Comparison of ENCODE assay signal across 10 mouse cellular contexts in the genomic region with DNA sequence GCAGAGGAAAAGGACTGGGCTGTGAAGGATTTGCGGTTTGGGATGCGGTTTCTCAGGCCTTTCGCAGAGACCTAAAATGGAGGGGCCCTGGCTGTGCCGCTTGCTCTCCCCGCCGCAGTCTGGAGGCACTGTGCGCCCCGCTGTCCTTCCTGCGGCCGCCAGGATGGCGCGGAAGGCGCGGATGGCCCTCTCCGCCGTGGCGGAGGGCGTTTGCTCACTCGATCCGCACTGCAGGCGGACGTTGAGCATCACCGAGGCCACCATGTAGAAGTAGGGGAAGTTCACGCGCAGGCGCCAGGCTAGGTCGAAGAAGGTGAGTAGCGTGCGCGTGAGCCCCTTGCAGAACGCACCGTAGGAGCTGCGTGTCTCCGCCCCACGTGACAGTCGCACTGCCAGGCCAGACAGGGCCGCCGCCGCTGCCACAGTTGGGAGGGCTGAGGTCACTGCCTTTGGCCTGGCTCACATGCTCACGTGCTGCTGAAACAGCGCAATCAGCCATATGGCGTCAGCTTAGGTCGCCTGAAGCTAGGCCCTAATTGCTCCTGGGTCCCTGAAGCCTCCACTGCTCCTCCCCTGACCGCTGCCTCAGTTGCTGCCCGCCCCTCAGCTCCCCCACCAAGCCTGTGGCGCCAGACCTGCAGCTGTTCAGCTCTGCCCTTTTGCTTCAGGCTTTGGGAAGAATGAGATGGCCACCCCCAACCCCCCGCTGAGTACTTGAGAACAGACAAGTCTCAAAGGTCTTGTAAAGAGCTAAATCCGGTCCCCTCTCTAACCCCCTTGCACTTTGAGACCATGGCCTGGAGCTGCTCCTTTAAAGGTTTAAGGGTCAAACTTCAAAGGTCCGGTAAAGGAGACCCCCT. TPM values are rescaled to one million over a fixed set of nuclear protein-coding genes. Genes with fewer than 3 reads are reported as not detected.
A peak's percentile ranks its signal among the peaks of the same experiment; 100 is the strongest.
DNase-seq lines count a peak whose midpoint lies in the region; ATAC-seq and TF ChIP-seq lines count a peak whose summit lies in the region.
"Had no signal": no experiment of that assay in that cellular context is flagged by ENCODE, and none has a peak within 500 bp of the region (broad histone marks: within the 10 kb centered on the region; RNA-seq: fewer than 3 reads in every experiment).

No protein-coding gene starts in this region.

- ATAC-seq in heart, embryonic 16.5 days (replicated peaks; ENCODE audit: extremely low read depth, insufficient read depth, low FRiP score), result peak; percentile 49; the same call in 1 of the 2 replicates
- peak; percentile 86 for ATAC-seq in neural tube, embryonic 11.5 days (ENCODE audit: insufficient read depth, low FRiP score, low TSS enrichment)

- peak overlapping the region; percentile 80 for H3K27ac ChIP-seq in forebrain, embryonic 10.5 days
- H3K27ac ChIP-seq in heart, embryonic 16.5 days (ENCODE audit: low read length), result no peak overlapping the region
- no peak overlapping the region for H3K27ac ChIP-seq in liver, adult 2 months (replicated peaks; ENCODE audit: insufficient read depth, low read depth, low read length)
- no peak overlapping the region for H3K27ac ChIP-seq in neural tube, embryonic 11.5 days (ENCODE audit: low read depth, low read length)

- 0 out of 2 replicates have a peak, but pooled peaks cover 9% of the 10 kb centered on the region for H3K4me1 ChIP-seq in forebrain, embryonic 10.5 days
- no peaks in the 10 kb centered on the region for H3K4me1 ChIP-seq in heart, embryonic 16.5 days (ENCODE audit: control insufficient read depth, insufficient read depth, low read length)
- H3K4me1 ChIP-seq in liver, adult 2 months (ENCODE audit: control insufficient read depth, insufficient read depth, low read length), result no peaks in the 10 kb centered on the region
- no peaks in the 10 kb centered on the region for H3K4me1 ChIP-seq in neural tube, embryonic 11.5 days (ENCODE audit: control insufficient read depth, insufficient read depth, low read length)

- WGBS in forebrain, embryonic 10.5 days, result 22% methylated on average over 49 of the region's 49 CpGs
- WGBS in heart, embryonic 16.5 days, result 21% methylated on average over 44 of the region's 49 CpGs
- 12% methylated on average over 44 of the region's 49 CpGs for WGBS in liver, adult 2 months
- whole genome bisulfite sequencing in neural tube, embryonic 11.5 days, result 20% methylated on average over 47 of the region's 49 CpGs

- H3K9ac ChIP-seq in heart, embryonic 16.5 days (ENCODE audit: low read length), result peak overlapping the region; percentile 55; the same call in 1 of the 2 replicates
- no peak overlapping the region for H3K9ac ChIP-seq in liver, adult 2 months (ENCODE audit: low read depth, low read length)
- peak overlapping the region; percentile 41 for H3K9ac ChIP-seq in neural tube, embryonic 11.5 days (ENCODE audit: low read length)

- no peaks in the 10 kb centered on the region for H3K9me3 ChIP-seq in forebrain, embryonic 10.5 days
- no peaks in the 10 kb centered on the region for H3K9me3 ChIP-seq in heart, embryonic 16.5 days (replicated peaks; ENCODE audit: control insufficient read depth, low read length)
- no peaks in the 10 kb centered on the region for H3K9me3 ChIP-seq in neural tube, embryonic 11.5 days (ENCODE audit: control insufficient read depth, low read length)

- TF ChIP-seq CTCF in liver, adult 2 months (IDR thresholded peaks at IDR 0.05; ENCODE audit: low read depth, low read length), result no peak

- no peaks in the 10 kb centered on the region for H3K36me3 ChIP-seq in forebrain, embryonic 10.5 days (replicated peaks)
- H3K36me3 ChIP-seq in heart, embryonic 16.5 days (ENCODE audit: control insufficient read depth, insufficient read depth), result no peaks in the 10 kb centered on the region
- no peaks in the 10 kb centered on the region for H3K36me3 ChIP-seq in liver, adult 2 months (ENCODE audit: control insufficient read depth, insufficient read depth, low read length)
- H3K36me3 ChIP-seq in neural tube, embryonic 11.5 days (ENCODE audit: control insufficient read depth, insufficient read depth, low read length), result no peaks in the 10 kb centered on the region

- peak; percentile 18 to 26 for DNase-seq in lung, adult 18-20 months
- no peak for DNase-seq in lung, postnatal 25 days (ENCODE audit: low spot score)
- DNase-seq in forebrain, embryonic 10.5 days (ENCODE audit: extremely low spot score, low spot score), result peak; percentile 60
- DNase-seq in kidney, postnatal 10 days, result peak; percentile 43
- DNase-seq in liver, adult 2 months (ENCODE audit: extremely low read depth, low read depth, low spot score), result peak; percentile 6
- DNase-seq in neural tube, embryonic 11.5 days (ENCODE audit: low spot score), result peak; percentile 64
- no peak for DNase-seq in spleen, postnatal 14 days (ENCODE audit: low spot score in 2 of 2)

- no peaks in the 10 kb centered on the region for H3K79me2 ChIP-seq in liver, adult 2 months (ENCODE audit: control insufficient read depth, insufficient read depth, low read length)

- peak overlapping the region; percentile 42 for H3K4me3 ChIP-seq in forebrain, embryonic 10.5 days
- peak overlapping the region; percentile 40 for H3K4me3 ChIP-seq in heart, embryonic 16.5 days (ENCODE audit: low read length)
- peak overlapping the region; percentile 9; the same call in 1 of the 2 replicates for H3K4me3 ChIP-seq in liver, adult 2 months (ENCODE audit: insufficient read depth, low read depth, low read length)
- H3K4me3 ChIP-seq in neural tube, embryonic 11.5 days (ENCODE audit: low read depth, low read length), result peak overlapping the region; percentile 24

- TF ChIP-seq POLR2A in liver, adult 2 months (IDR thresholded peaks at IDR 0.05; ENCODE audit: extremely low read depth, insufficient read depth, low read length), result no peak

- peak overlapping the region; percentile 64 for H3K4me2 ChIP-seq in heart, embryonic 16.5 days (ENCODE audit: low read depth, low read length)
- H3K4me2 ChIP-seq in neural tube, embryonic 11.5 days (ENCODE audit: low read depth), result peak overlapping the region; percentile 41

- no peaks in the 10 kb centered on the region for H3K27me3 ChIP-seq in forebrain, embryonic 10.5 days (ENCODE audit: poor library complexity, severe bottlenecking)
- no peaks in the 10 kb centered on the region for H3K27me3 ChIP-seq in heart, embryonic 16.5 days (ENCODE audit: control insufficient read depth, insufficient read depth, low read length)
- H3K27me3 ChIP-seq in liver, adult 2 months (ENCODE audit: control insufficient read depth, insufficient read depth, low read length), result no peaks in the 10 kb centered on the region
- no peaks in the 10 kb centered on the region for H3K27me3 ChIP-seq in neural tube, embryonic 11.5 days (ENCODE audit: control insufficient read depth, insufficient read depth, low read length)

RNA-seq across cellular contexts. Expression of gene 4930502E18Rik, which starts 8.1 kb away (rescaled TPM):
- polyA plus RNA-seq in forebrain, embryonic 10.5 days (2016; fragmentation: Nextera tagmentation; extraction: Ambion mirVana), result 0.22 and 0.42 TPM in 2 replicates
- polyA plus RNA-seq in heart, embryonic 16.5 days (2015; fragmentation: Nextera tagmentation; extraction: Ambion mirVana), result 0.20 and 0.37 TPM in 2 replicates
- not detected in 2 replicates for total RNA-seq in liver, adult 2 months (2014; rRNA removed)
- not detected in 2 replicates for polyA plus RNA-seq in liver, adult 2 months (2012; rRNA removed)
- polyA plus RNA-seq in neural tube, embryonic 11.5 days (2014; fragmentation: Nextera tagmentation; extraction: Ambion mirVana), result 0.37 and 0.50 TPM in 2 replicates

RNA-seq across cellular contexts. Expression of gene 1700013H16Rik, which starts 41.1 kb away (rescaled TPM):
- not detected in 2 replicates for polyA plus RNA-seq in forebrain, embryonic 10.5 days (2016; fragmentation: Nextera tagmentation; extraction: Ambion mirVana)
- not detected in 2 replicates for polyA plus RNA-seq in heart, embryonic 16.5 days (2015; fragmentation: Nextera tagmentation; extraction: Ambion mirVana)
- not detected in 2 replicates for total RNA-seq in liver, adult 2 months (2014; rRNA removed)
- not detected in 2 replicates for polyA plus RNA-seq in liver, adult 2 months (2012; rRNA removed)
- not detected in 2 replicates for polyA plus RNA-seq in neural tube, embryonic 11.5 days (2014; fragmentation: Nextera tagmentation; extraction: Ambion mirVana)
- total RNA-seq: layer of hippocampus, postnatal 14 days had no signal
- polyA plus RNA-seq: C2C12 had no signal

RNA-seq across cellular contexts. Expression of gene Rtl8b, which starts 46.3 kb away (rescaled TPM):
- polyA plus RNA-seq in forebrain, embryonic 10.5 days (2016; fragmentation: Nextera tagmentation; extraction: Ambion mirVana), result 38.5 and 42.3 TPM in 2 replicates
- 77.3 and 84.1 TPM in 2 replicates for polyA plus RNA-seq in heart, embryonic 16.5 days (2015; fragmentation: Nextera tagmentation; extraction: Ambion mirVana)
- total RNA-seq in liver, adult 2 months (2014; rRNA removed), result 3.8 and 6.7 TPM in 2 replicates
- polyA plus RNA-seq in liver, adult 2 months (2012; rRNA removed), result 23.2 and 27.2 TPM in 2 replicates
- 86.3 and 95.1 TPM in 2 replicates for polyA plus RNA-seq in neural tube, embryonic 11.5 days (2014; fragmentation: Nextera tagmentation; extraction: Ambion mirVana)

RNA-seq across cellular contexts. Expression of gene Zfp36l3, which starts 59.6 kb away (rescaled TPM):
- not detected in 2 replicates for polyA plus RNA-seq in forebrain, embryonic 10.5 days (2016; fragmentation: Nextera tagmentation; extraction: Ambion mirVana)
- not detected in 2 replicates for polyA plus RNA-seq in heart, embryonic 16.5 days (2015; fragmentation: Nextera tagmentation; extraction: Ambion mirVana)
- not detected in 2 replicates for total RNA-seq in liver, adult 2 months (2014; rRNA removed)
- polyA plus RNA-seq in liver, adult 2 months (2012; rRNA removed), result not detected in 2 replicates
- not detected in 2 replicates for polyA plus RNA-seq in neural tube, embryonic 11.5 days (2014; fragmentation: Nextera tagmentation; extraction: Ambion mirVana)
- total RNA-seq: layer of hippocampus, postnatal 14 days had no signal

Comparison
In these comparisons a context has a peak if more than half of its experiments do, and no peak if none do; other contexts are left out.
1. DNase-seq: peak in lung, adult 18-20 months (2 of 2), forebrain, embryonic 10.5 days (single experiment), kidney, postnatal 10 days (single experiment), liver, adult 2 months (single experiment) and neural tube, embryonic 11.5 days (single experiment); none in lung, postnatal 25 days (single experiment) and spleen, postnatal 14 days (0 of 2).
2. Peak in every context shown above with its lines, with median percentiles within 50 percentile points of each other: H3K4me3 ChIP-seq.